ENCODE assay signal across 8 mouse cellular contexts in the genomic region with DNA sequence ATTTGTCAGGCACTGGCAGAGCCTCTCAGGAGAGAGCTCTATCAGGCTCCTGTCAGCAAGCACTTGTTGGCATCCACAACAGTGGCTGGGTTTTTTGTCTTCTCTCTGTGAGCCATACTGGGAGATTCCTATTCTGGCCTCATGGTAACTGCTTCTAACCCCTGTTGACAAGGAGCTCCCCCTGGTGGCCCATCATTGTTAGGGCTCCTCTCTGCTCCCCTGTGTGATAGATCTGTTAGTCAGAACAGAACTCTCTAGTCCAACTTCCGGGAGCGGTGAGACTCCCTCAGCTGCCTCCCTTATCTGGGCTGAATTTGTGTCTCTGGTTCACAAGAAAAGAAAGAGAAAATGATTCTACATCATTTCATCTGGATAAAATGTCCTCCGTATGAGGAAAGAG. TPM values are rescaled to one million over a fixed set of nuclear protein-coding genes. Genes with fewer than 3 reads are reported as not detected.
DNase-seq lines count a peak whose midpoint lies in the region; ATAC-seq and TF ChIP-seq lines count a peak whose summit lies in the region.

No protein-coding gene starts in this region.

- no peaks in the 10 kb centered on the region for H3K27me3 ChIP-seq in hindbrain, embryonic 11.5 days (ENCODE audit: control insufficient read depth, insufficient read depth, low read length)
- no peaks in the 10 kb centered on the region for H3K27me3 ChIP-seq in hindbrain, embryonic 13.5 days
- H3K27me3 ChIP-seq in MEL (ENCODE audit: control insufficient read depth in 1 of 2, insufficient read depth in 2 of 2, low read length in 2 of 2), result no peaks in the 10 kb centered on the region
- no peaks in the 10 kb centered on the region for H3K27me3 ChIP-seq in thymus, adult 2 months (ENCODE audit: control insufficient read depth, insufficient read depth, low read length)

- H3K9ac ChIP-seq in hindbrain, embryonic 11.5 days (ENCODE audit: low read depth, low read length), result no peak overlapping the region
- no peak overlapping the region for H3K9ac ChIP-seq in hindbrain, embryonic 13.5 days
- no peak overlapping the region for H3K9ac ChIP-seq in MEL (ENCODE audit: control insufficient read depth, low read depth, low read length, poor library complexity, severe bottlenecking)

- intact Hi-C loops in gastrocnemius, postnatal 14 days (cut with DNase I; ENCODE audit: low total_unique reads), result no loop called here

- H3K9me3 ChIP-seq in hindbrain, embryonic 11.5 days (ENCODE audit: control insufficient read depth, low read length), result no peaks in the 10 kb centered on the region
- no peaks in the 10 kb centered on the region for H3K9me3 ChIP-seq in hindbrain, embryonic 13.5 days
- no peaks in the 10 kb centered on the region for H3K9me3 ChIP-seq in MEL (replicated peaks; ENCODE audit: insufficient read depth, low read length)

- no peak for TF ChIP-seq POLR2A in MEL (IDR thresholded peaks at IDR 0.05; ENCODE audit: control insufficient read depth in 1 of 2, insufficient read depth in 1 of 2, low read depth in 1 of 2, low read length in 2 of 2, poor library complexity in 1 of 2)
- no peak for TF ChIP-seq POLR2A in thymus, adult 2 months (IDR thresholded peaks at IDR 0.05; ENCODE audit: control insufficient read depth, extremely low read depth, insufficient read depth, low read length, poor library complexity)

- no peaks in the 10 kb centered on the region for H3K36me3 ChIP-seq in hindbrain, embryonic 11.5 days (ENCODE audit: control insufficient read depth, insufficient read depth, low read length)
- no peaks in the 10 kb centered on the region for H3K36me3 ChIP-seq in hindbrain, embryonic 13.5 days
- no peaks in the 10 kb centered on the region for H3K36me3 ChIP-seq in MEL (ENCODE audit: control insufficient read depth in 1 of 2, insufficient read depth in 2 of 2, low read length in 2 of 2)
- H3K36me3 ChIP-seq in thymus, adult 2 months (ENCODE audit: control insufficient read depth, insufficient read depth, low read length), result no peaks in the 10 kb centered on the region

- no peak overlapping the region for H3K27ac ChIP-seq in hindbrain, embryonic 11.5 days (ENCODE audit: low read depth, low read length)
- H3K27ac ChIP-seq in hindbrain, embryonic 13.5 days, result no peak overlapping the region
- H3K27ac ChIP-seq in MEL (ENCODE audit: control insufficient read depth, low read depth, low read length), result no peak overlapping the region
- no peak overlapping the region for H3K27ac ChIP-seq in thymus, adult 2 months (ENCODE audit: control insufficient read depth, insufficient read depth, low read length)

- no peaks in the 10 kb centered on the region for H3K79me2 ChIP-seq in MEL (ENCODE audit: control insufficient read depth, insufficient read depth, low read length, poor library complexity)

- no peak for TF ChIP-seq EP300 in MEL (IDR thresholded peaks at IDR 0.05; ENCODE audit: low read depth in 1 of 2, low read length in 2 of 2)

- peak; percentile 55 to 69 (median 64) for TF ChIP-seq CTCF in MEL (IDR thresholded peaks at IDR 0.05 in 2 of 3, conservative IDR thresholded peaks at IDR 0.05 in 1 of 3; ENCODE audit: control insufficient read depth in 1 of 3, insufficient read depth in 1 of 3, low read depth in 2 of 3, low read length in 3 of 3, poor library complexity in 1 of 3, severe bottlenecking in 1 of 3)
- TF ChIP-seq CTCF in thymus, adult 2 months (IDR thresholded peaks at IDR 0.05; ENCODE audit: borderline replicate concordance, control insufficient read depth, extremely low read depth, insufficient read depth, low read length, poor library complexity), result no peak

- no peak for ATAC-seq in hindbrain, embryonic 11.5 days (ENCODE audit: low FRiP score)
- no peak for ATAC-seq in hindbrain, embryonic 13.5 days (ENCODE audit: low FRiP score)

- no peak overlapping the region for H3K4me3 ChIP-seq in hindbrain, embryonic 11.5 days (ENCODE audit: low read depth, low read length)
- H3K4me3 ChIP-seq in hindbrain, embryonic 13.5 days, result no peak overlapping the region
- H3K4me3 ChIP-seq in MEL (ENCODE audit: control insufficient read depth in 1 of 2, insufficient read depth in 1 of 2, low read depth in 2 of 2, low read length in 2 of 2), result no peak overlapping the region
- H3K4me3 ChIP-seq in thymus, adult 2 months (ENCODE audit: control insufficient read depth, insufficient read depth, low read length), result no peak overlapping the region

- peak; percentile 47 for DNase-seq in hindbrain, embryonic 11.5 days (ENCODE audit: low spot score)
- peak; percentile 43 for DNase-seq in MEL (ENCODE audit: low read depth, low spot score)
- peak; percentile 8 for DNase-seq in cerebellum, adult 11 months
- peak; percentile 58 for DNase-seq in gastrocnemius, postnatal 14 days
- DNase-seq in layer of hippocampus, postnatal 10 days (ENCODE audit: low spot score in 2 of 2), result peak; percentile 59 to 62
- peak; percentile 56 for DNase-seq in mesoderm, embryonic 11.5 days (ENCODE audit: low read depth, low spot score)
- peak; percentile 83 for DNase-seq in thymus, adult 2 months

- peak; percentile 55 for TF ChIP-seq RAD21 in MEL (IDR thresholded peaks at IDR 0.05; ENCODE audit: low read depth, low read length)

- WGBS in hindbrain, embryonic 11.5 days, result 90% methylated on average over 3 of the region's 3 CpGs
- 87% methylated on average over 3 of the region's 3 CpGs for WGBS in hindbrain, embryonic 13.5 days
- 71% methylated on average over 3 of the region's 3 CpGs for WGBS in thymus, adult 2 months

- H3K4me2 ChIP-seq in hindbrain, embryonic 11.5 days (replicated peaks; ENCODE audit: low read depth, low read length), result no peak overlapping the region
- H3K4me2 ChIP-seq in hindbrain, embryonic 13.5 days, result no peak overlapping the region

- H3K4me1 ChIP-seq in hindbrain, embryonic 11.5 days (replicated peaks; ENCODE audit: control insufficient read depth, insufficient read depth, low read length), result no peaks in the 10 kb centered on the region
- H3K4me1 ChIP-seq in hindbrain, embryonic 13.5 days (replicated peaks), result no peaks in the 10 kb centered on the region
- H3K4me1 ChIP-seq in MEL (ENCODE audit: control insufficient read depth in 1 of 2, insufficient read depth in 2 of 2, low read length in 2 of 2), result no peaks in the 10 kb centered on the region
- no peaks in the 10 kb centered on the region for H3K4me1 ChIP-seq in thymus, adult 2 months (replicated peaks; ENCODE audit: control insufficient read depth, insufficient read depth, low read length)

TF ChIP-seq in MEL, 35 proteins besides CTCF, POLR2A, EP300 and RAD21:
- no peak for TF ChIP-seq BHLHE40 (IDR thresholded peaks at IDR 0.05; ENCODE audit: borderline replicate concordance, low read depth, low read length)
- TF ChIP-seq ZC3H11A (IDR thresholded peaks at IDR 0.05; ENCODE audit: low read depth, low read length), result 0 out of 2 replicates have a peak, but pooled peaks have one; percentile 11
- peak; percentile 59 for TF ChIP-seq SMC3 (IDR thresholded peaks at IDR 0.05; ENCODE audit: low read depth, low read length)
- TF ChIP-seq NELFE (IDR thresholded peaks at IDR 0.05; ENCODE audit: low read depth, low read length), result no peak
- TF ChIP-seq ZNF384 (IDR thresholded peaks at IDR 0.05; ENCODE audit: low read depth, low read length), result no peak
- no peak for TF ChIP-seq E2F4 (IDR thresholded peaks at IDR 0.05; ENCODE audit: borderline replicate concordance, low read depth, low read length)

RNA-seq across cellular contexts. Expression of a gene that starts 19.5 kb away (rescaled TPM):
- polyA plus RNA-seq in hindbrain, embryonic 11.5 days (2014; fragmentation: Nextera tagmentation; extraction: Ambion mirVana), result 7.2 and 8.6 TPM in 2 replicates
- 10.3 and 12.0 TPM in 2 replicates for polyA plus RNA-seq in hindbrain, embryonic 13.5 days (2015; fragmentation: Nextera tagmentation; extraction: Ambion mirVana)
- total RNA-seq in MEL (2012; rRNA removed), result not detected in 2 replicates
- not detected for polyA plus RNA-seq in MEL (2012; ENCODE audit: insufficient read depth in 1 of 2, insufficient read length in 2 of 2, low read depth in 1 of 2, low replicate concordance in 2 of 2, missing spikeins in 1 of 2)
- 1 to 10 TPM; 1.4 to 1.5 TPM for total RNA-seq in gastrocnemius, postnatal 14 days (2021)
- 1 to 10 TPM; 6.9 to 8.2 TPM for total RNA-seq in layer of hippocampus, postnatal 10 days (2021)
- 14.2 and 14.4 TPM in 2 replicates for polyA plus RNA-seq in thymus, adult 2 months (2012; rRNA removed)

Comparison
In these comparisons a context has a peak if more than half of its experiments do, and no peak if none do; other contexts are left out.
1. DNase-seq: peak in every context shown above with its lines; median percentile 83 in thymus, adult 2 months; 60 in layer of hippocampus, postnatal 10 days; 58 in gastrocnemius, postnatal 14 days; 56 in mesoderm, embryonic 11.5 days; 47 in hindbrain, embryonic 11.5 days; 43 in MEL; 8 in cerebellum, adult 11 months.